8 mouse cellular contexts compared by ENCODE assay signal in genomic region chr4:127243953-127244352, GRCm38 (mm10). TPM values are rescaled to one million over a fixed set of nuclear protein-coding genes. Genes with fewer than 3 reads are reported as not detected.
DNase-seq lines count a peak whose midpoint lies in the region; ATAC-seq and TF ChIP-seq lines count a peak whose summit lies in the region.

No protein-coding gene starts in this region.

- WGBS in embryonic facial prominence, embryonic 15.5 days = under 1% methylated on average over 26 of the region's 26 CpGs
- 1% methylated on average over 26 of the region's 26 CpGs for WGBS in limb, embryonic 13.5 days
- 0% methylated on average over 26 of the region's 26 CpGs for WGBS in neural tube, embryonic 15.5 days

- peak overlapping the region; percentile 90 for H3K4me2 ChIP-seq in embryonic facial prominence, embryonic 15.5 days (replicated peaks)
- H3K4me2 ChIP-seq in limb, embryonic 13.5 days (replicated peaks) = peak overlapping the region; percentile 92
- H3K4me2 ChIP-seq in neural tube, embryonic 15.5 days = peak overlapping the region; percentile 93

- no peak for TF ChIP-seq CTCF in C2C12 (IDR thresholded peaks at IDR 0.05; ENCODE audit: control insufficient read depth, insufficient read depth, insufficient read length)

- no peak for DNase-seq in frontal cortex, postnatal 36 days (ENCODE audit: low spot score in 2 of 2)
- no peak for DNase-seq in urinary bladder, adult 18-20 months (ENCODE audit: low spot score in 2 of 2)
- DNase-seq in ovary, postnatal 14 days (ENCODE audit: low spot score) = no peak

- peaks cover 8% of the 10 kb centered on the region for H3K79me3 ChIP-seq in C2C12 (ENCODE audit: low read depth)

- H3ac ChIP-seq in C2C12 (ENCODE audit: control insufficient read depth, insufficient read length, low read depth) = peak overlapping the region; percentile 88

- peaks cover 11% of the 10 kb centered on the region for H3K36me3 ChIP-seq in C2C12 (ENCODE audit: control insufficient read depth, insufficient read depth)
- peaks cover 20% of the 10 kb centered on the region for H3K36me3 ChIP-seq in embryonic facial prominence, embryonic 15.5 days
- peaks cover 22% of the 10 kb centered on the region for H3K36me3 ChIP-seq in limb, embryonic 13.5 days
- H3K36me3 ChIP-seq in neural tube, embryonic 15.5 days = peaks cover 16% of the 10 kb centered on the region

- peak overlapping the region; percentile 99 for H3K9ac ChIP-seq in embryonic facial prominence, embryonic 15.5 days
- H3K9ac ChIP-seq in limb, embryonic 13.5 days = peak overlapping the region; percentile 97
- H3K9ac ChIP-seq in neural tube, embryonic 15.5 days (replicated peaks) = peak overlapping the region; percentile 84

- no peaks in the 10 kb centered on the region for H3K9me3 ChIP-seq in embryonic facial prominence, embryonic 15.5 days (replicated peaks)
- H3K9me3 ChIP-seq in limb, embryonic 13.5 days = no peaks in the 10 kb centered on the region
- H3K9me3 ChIP-seq in neural tube, embryonic 15.5 days (replicated peaks) = no peaks in the 10 kb centered on the region

- peak; percentile 14; the same call in 1 of the 2 replicates for ATAC-seq in frontal cortex, adult (ENCODE audit: low TSS enrichment)
- 0 out of 2 replicates have a peak, but pooled peaks have one; percentile 6 for ATAC-seq in embryonic facial prominence, embryonic 15.5 days (ENCODE audit: insufficient number of reproducible peaks, low FRiP score, low TSS enrichment, low read depth)
- peak; percentile 57; the same call in 1 of the 2 replicates for ATAC-seq in limb, embryonic 13.5 days (ENCODE audit: low FRiP score, low read depth)
- peak; percentile 72 for ATAC-seq in neural tube, embryonic 15.5 days (ENCODE audit: low FRiP score)

- H3K4me1 ChIP-seq in embryonic facial prominence, embryonic 15.5 days = peaks cover 18% of the 10 kb centered on the region
- peaks cover 13% of the 10 kb centered on the region for H3K4me1 ChIP-seq in limb, embryonic 13.5 days
- peaks cover 18% of the 10 kb centered on the region for H3K4me1 ChIP-seq in neural tube, embryonic 15.5 days

- peak overlapping the region; percentile 92 for H3K4me3 ChIP-seq in C2C12 (ENCODE audit: insufficient read depth, poor library complexity, severe bottlenecking)
- peak overlapping the region; percentile 99 for H3K4me3 ChIP-seq in embryonic facial prominence, embryonic 15.5 days (replicated peaks)
- H3K4me3 ChIP-seq in limb, embryonic 13.5 days = peak overlapping the region; percentile 97
- H3K4me3 ChIP-seq in neural tube, embryonic 15.5 days (replicated peaks) = peak overlapping the region; percentile 71

- H3K79me2 ChIP-seq in C2C12 (ENCODE audit: control insufficient read depth, insufficient read depth) = peaks cover 20% of the 10 kb centered on the region

- H3K27ac ChIP-seq in embryonic facial prominence, embryonic 15.5 days (replicated peaks) = no peak overlapping the region; the same call in 1 of the 2 replicates
- no peak overlapping the region for H3K27ac ChIP-seq in limb, embryonic 13.5 days
- H3K27ac ChIP-seq in neural tube, embryonic 15.5 days (replicated peaks) = peak overlapping the region; percentile 39

- no peaks in the 10 kb centered on the region for H3K27me3 ChIP-seq in C2C12 (ENCODE audit: control insufficient read depth, insufficient read depth, insufficient read length)
- H3K27me3 ChIP-seq in embryonic facial prominence, embryonic 15.5 days = peaks cover 5% of the 10 kb centered on the region; the same call in 1 of the 2 replicates
- no peaks in the 10 kb centered on the region for H3K27me3 ChIP-seq in limb, embryonic 13.5 days
- no peaks in the 10 kb centered on the region for H3K27me3 ChIP-seq in neural tube, embryonic 15.5 days (replicated peaks)

TF ChIP-seq in C2C12, 6 proteins besides CTCF, POLR2A, EP300 and RAD21:
- TF ChIP-seq CEBPB (IDR thresholded peaks at IDR 0.05; ENCODE audit: low read depth) = no peak

RNA-seq across cellular contexts. Expression of gene Smim12, which starts 0.4 kb away (rescaled TPM):
- 60.4 TPM for polyA plus RNA-seq in C2C12 (2012; fragmentation: generic; extraction: Trizol)
- 47.5 and 55.4 TPM in 2 replicates for polyA plus RNA-seq in embryonic facial prominence, embryonic 15.5 days (2015; fragmentation: Nextera tagmentation; extraction: Ambion mirVana)
- 51.0 and 53.7 TPM in 2 replicates for polyA plus RNA-seq in limb, embryonic 13.5 days (2015; fragmentation: Nextera tagmentation; extraction: Ambion mirVana)
- 61.7 and 68.9 TPM in 2 replicates for polyA plus RNA-seq in neural tube, embryonic 15.5 days (2015; fragmentation: Nextera tagmentation; extraction: Ambion mirVana)

Comparison
In these comparisons a context has a peak if more than half of its experiments do, and no peak if none do; other contexts are left out.
1. ATAC-seq: peak in every context shown above with its lines; median percentile 72 in neural tube, embryonic 15.5 days; 57 in limb, embryonic 13.5 days; 14 in frontal cortex, adult; 6 in embryonic facial prominence, embryonic 15.5 days.